Mouse (Mus musculus) testis, adult 2 months (tissue): ENCODE data around the gene Krt6a. TPM values are rescaled to one million over a fixed set of nuclear protein-coding genes. Genes with fewer than 3 reads are reported as not detected.

Experiments
- H3K27ac ChIP-seq: fragments of 200-500 bp; 2 replicates; pipeline ENCODE4 v1.5.1; 2012; ENCODE audit warnings: low read depth, low read length; ENCODE audit not compliant: control insufficient read depth, insufficient read depth
- H3K27me3 ChIP-seq: fragments of 200-500 bp; 2 replicates; pipeline ENCODE4 v1.6.1; 2012; ENCODE audit warnings: mild to moderate bottlenecking, low read length, moderate library complexity; ENCODE audit not compliant: control insufficient read depth, insufficient read depth
- H3K36me3 ChIP-seq: fragments of 200-500 bp; 2 replicates; pipeline ENCODE4 v1.6.1; 2012; ENCODE audit warnings: mild to moderate bottlenecking, low read length; ENCODE audit not compliant: control insufficient read depth, insufficient read depth
- H3K4me1 ChIP-seq: fragments of 200-500 bp; 2 replicates; pipeline ENCODE4 v1.6.1; 2012; ENCODE audit warnings: low read length; ENCODE audit not compliant: control insufficient read depth, insufficient read depth
- H3K4me3 ChIP-seq: fragments of 200-500 bp; 2 replicates; pipeline ENCODE4 v1.5.1; 2012; ENCODE audit warnings: low read depth, mild to moderate bottlenecking, low read length, moderate library complexity, mixed read lengths; ENCODE audit not compliant: control insufficient read depth
- CTCF ChIP-seq: fragments of 200-500 bp; IDR thresholded peaks from 2 replicates; pipeline ENCODE4 v1.5.1; 2012; ENCODE audit warnings: low read depth, mild to moderate bottlenecking, inconsistent platforms, low read length, moderate library complexity; ENCODE audit not compliant: control insufficient read depth, insufficient read depth, insufficient replicate concordance
- POLR2A ChIP-seq: fragments of 200-500 bp; IDR thresholded peaks from 2 replicates; pipeline ENCODE4 v1.6.1; 2012; ENCODE audit warnings: low read depth, mild to moderate bottlenecking, inconsistent platforms, low read length, moderate library complexity; ENCODE audit not compliant: control insufficient read depth
- polyA plus RNA-seq: library from polyadenylated mRNA; depleted of rRNA; stranded (reverse); fragments of >200 nt; gene quantifications from 2 replicates; pipeline ENCODE4 v1.2.3, GENCODE M21; 2012; rRNA removed

Krt6a gene
- 0.08 TPM in 1 of 2 replicates, not detected in the other for polyA plus RNA-seq

DNA sequence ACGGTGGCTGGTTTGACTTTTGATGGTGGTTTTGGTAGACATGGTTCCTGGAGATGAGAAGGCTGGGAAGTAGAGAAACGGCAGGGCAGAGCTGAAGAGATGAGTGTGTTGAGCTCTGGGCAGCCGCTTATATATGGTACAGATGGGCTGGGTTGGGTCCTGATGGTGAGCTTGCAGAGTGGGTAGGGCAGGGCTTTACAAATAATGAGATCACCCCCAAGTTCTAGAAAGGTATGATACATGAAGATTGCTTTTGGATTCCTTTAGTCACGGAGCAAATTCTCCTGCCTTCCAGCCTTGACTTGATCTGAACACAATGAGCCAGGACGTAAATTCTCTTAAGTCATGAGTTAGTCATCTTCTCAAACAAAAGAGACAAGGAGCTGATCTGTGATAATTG lies at the start of gene Krt6a:
Krt6a (minus strand) TSS at position 101 of the 400 bp plus-strand sequence.
- H3K4me3 ChIP-seq, result no peak within 1 kb of the TSS
- H3K4me1 ChIP-seq, result no peaks in the 10 kb centered on the region
- TF ChIP-seq POLR2A (no peak), CTCF (no peak)
- no peaks in the 10 kb centered on the region for H3K36me3 ChIP-seq
- H3K27ac ChIP-seq, result no peak within 1 kb of the TSS
- H3K27me3 ChIP-seq, result no peaks in the 10 kb centered on the region

DNA sequence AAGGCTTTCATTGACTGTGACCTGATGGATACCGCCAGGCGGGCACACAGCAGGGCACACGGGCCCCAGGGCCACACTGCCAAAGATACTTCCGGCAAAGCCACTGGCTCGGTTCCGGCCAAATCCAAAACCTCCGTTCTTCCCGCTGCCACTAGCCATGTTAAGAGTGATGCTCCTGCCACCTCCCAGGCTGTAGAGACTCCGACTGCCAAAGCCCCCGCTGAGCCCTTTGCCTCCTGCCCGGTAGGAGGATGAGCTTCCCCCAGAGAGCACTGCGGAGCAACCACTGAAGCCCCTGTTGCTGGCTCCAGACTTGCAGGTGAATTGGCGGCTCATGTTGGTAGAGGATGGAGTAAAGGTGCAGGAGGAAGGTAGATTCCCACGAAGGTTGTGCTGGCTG lies 48.6 kb upstream of the Krt6a start, which contains the start of gene Krt71:
Krt71 (minus strand) TSS at position 399 of the 400 bp plus-strand sequence.
- Histone ChIP-seq H3K27ac (no peak within 1 kb of the TSS), H3K4me3 (no peak within 1 kb of the TSS), H3K27me3 (no peaks in the 10 kb centered on the region), H3K36me3 (no peaks in the 10 kb centered on the region), H3K4me1 (no peaks in the 10 kb centered on the region; the same call in 1 of the 2 replicates)
- TF ChIP-seq POLR2A, result no peak
- no peak for TF ChIP-seq CTCF

DNA sequence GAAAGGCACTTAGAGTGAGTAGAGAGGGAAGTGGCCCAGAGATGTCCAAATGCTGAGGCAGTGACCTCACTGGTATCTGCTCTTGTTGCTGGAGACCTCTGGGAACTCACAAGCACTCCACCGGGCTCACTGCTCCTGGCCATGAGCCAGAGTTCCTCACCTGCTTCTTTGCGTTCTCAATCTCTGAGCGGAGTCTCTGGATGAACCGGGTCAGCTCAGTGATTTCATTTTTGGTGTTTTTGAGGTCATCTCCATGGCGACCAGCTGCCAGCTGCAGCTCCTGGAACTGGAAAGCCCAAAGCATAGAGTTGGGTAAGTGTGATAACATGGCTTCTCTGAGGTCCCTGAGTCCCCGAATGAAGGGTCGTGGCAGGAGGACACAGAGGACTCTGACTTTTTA lies 43.7 kb upstream of the Krt6a start:
- H3K27ac ChIP-seq, result no peak overlapping the region
- H3K27me3 ChIP-seq, result no peaks in the 10 kb centered on the region
- TF ChIP-seq POLR2A, result no peak
- TF ChIP-seq CTCF, result no peak
- H3K36me3 ChIP-seq, result no peaks in the 10 kb centered on the region
- H3K4me1 ChIP-seq, result no peaks in the 10 kb centered on the region
- no peak overlapping the region for H3K4me3 ChIP-seq

DNA sequence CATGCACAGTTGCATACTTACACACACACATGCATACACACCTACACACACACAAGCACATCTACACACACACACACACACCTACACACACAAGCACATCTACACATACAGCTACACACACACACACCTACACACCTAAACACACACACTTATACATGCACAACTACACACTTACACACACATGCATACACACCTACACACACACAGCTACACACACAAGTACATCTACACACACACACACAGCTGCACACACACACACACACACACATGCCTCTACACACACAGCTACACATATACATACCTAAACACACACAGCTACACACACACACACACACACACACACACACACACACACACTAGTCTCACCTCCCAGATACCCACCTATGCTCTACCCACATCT lies 36.5 kb upstream of the Krt6a start:
- TF ChIP-seq POLR2A (no peak), CTCF (no peak)
- Histone ChIP-seq H3K4me3 (no peak overlapping the region), H3K27me3 (no peaks in the 10 kb centered on the region), H3K4me1 (no peaks in the 10 kb centered on the region), H3K27ac (no peak overlapping the region), H3K36me3 (no peaks in the 10 kb centered on the region)

DNA sequence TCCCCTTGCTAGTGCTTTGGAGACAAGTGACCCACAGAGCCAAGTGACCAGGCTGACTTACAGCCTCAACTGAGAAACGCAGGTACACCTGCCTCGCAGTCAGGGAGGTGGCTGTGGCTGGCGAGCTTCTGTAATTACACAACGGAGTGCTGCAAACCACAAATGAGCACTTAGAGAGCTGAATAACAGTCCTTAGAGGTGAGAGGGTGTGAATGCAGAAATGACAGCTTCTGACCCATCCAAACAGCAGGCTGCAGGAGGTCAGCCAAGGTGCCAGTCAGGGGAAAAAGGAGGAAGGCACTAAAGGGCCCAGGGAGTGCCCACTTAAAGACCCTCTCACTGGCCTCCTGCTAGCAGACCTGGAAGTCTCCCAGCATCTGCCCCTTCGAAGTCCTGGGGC lies 30.6 kb upstream of the Krt6a start:
- no peaks in the 10 kb centered on the region for H3K36me3 ChIP-seq
- no peak overlapping the region for H3K27ac ChIP-seq
- no peak for TF ChIP-seq CTCF
- no peak for TF ChIP-seq POLR2A
- no peaks in the 10 kb centered on the region for H3K4me1 ChIP-seq
- H3K27me3 ChIP-seq, result no peaks in the 10 kb centered on the region
- no peak overlapping the region for H3K4me3 ChIP-seq

DNA sequence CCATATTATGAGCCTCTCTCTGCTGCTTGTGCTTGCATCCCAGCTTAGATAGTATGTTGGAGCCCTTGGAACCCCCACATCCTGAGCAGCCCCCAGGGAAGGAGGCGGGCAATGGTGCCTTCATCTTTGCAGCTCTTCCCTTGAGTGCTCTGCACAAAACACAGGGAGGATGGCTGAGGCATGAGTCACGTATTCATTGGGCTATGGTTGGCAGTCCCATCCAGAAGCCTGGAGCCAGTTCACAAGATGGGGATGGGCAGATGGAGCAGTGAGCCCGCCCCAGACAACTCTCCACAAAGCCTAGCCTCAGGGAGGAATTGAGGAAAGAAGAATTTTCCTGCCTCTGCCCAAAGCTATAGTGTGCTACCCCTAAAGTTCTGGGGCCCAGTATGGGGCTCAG lies 21.7 kb upstream of the Krt6a start:
- TF ChIP-seq POLR2A (no peak), CTCF (no peak)
- Histone ChIP-seq H3K4me1 (no peaks in the 10 kb centered on the region), H3K4me3 (no peak overlapping the region), H3K27ac (no peak overlapping the region), H3K36me3 (no peaks in the 10 kb centered on the region), H3K27me3 (no peaks in the 10 kb centered on the region)

DNA sequence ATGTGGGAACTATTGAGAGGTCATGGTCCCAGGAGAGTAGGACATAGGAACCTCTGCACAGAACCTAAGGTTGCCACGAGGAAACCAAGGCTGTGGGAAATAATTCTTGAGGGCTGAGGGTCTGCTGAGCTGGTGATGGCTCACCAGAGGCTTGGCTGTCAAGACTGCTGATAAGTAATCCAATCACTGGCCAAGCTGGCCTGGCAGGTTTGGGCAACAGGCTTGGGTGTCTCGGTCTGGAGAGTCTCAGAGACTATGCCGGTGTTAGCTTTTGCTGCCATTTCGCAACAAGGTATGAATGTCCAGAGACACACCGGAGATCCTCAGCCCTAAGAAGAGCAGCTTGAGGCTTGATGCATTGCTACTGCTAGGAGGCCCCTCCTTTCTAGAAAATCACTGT lies 20.2 kb upstream of the Krt6a start:
- H3K27ac ChIP-seq, result no peak overlapping the region
- no peaks in the 10 kb centered on the region for H3K4me1 ChIP-seq
- no peaks in the 10 kb centered on the region for H3K36me3 ChIP-seq
- no peak overlapping the region for H3K4me3 ChIP-seq
- H3K27me3 ChIP-seq, result no peaks in the 10 kb centered on the region
- TF ChIP-seq POLR2A, result no peak
- TF ChIP-seq CTCF, result no peak

DNA sequence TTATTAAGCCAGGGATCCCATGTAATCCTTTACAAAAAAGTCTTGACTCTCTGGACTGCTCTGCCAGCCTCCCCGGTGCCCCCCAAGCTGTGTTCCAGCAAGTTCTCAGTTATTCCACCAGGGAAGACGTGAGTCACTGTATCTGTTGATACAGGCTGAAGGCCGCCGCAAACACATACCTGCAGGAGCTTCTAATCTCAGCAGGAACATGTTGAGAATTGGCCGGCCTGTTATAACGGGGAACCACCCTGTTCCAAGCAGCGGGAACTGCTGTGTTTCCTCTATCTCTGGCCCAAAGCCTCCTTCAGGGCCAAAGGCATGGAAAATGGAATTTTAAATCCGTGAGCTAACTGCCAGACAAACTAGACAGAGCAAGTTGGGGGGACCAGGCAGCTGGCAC lies 19.6 kb upstream of the Krt6a start:
- no peak overlapping the region for H3K4me3 ChIP-seq
- no peaks in the 10 kb centered on the region for H3K36me3 ChIP-seq
- TF ChIP-seq CTCF, result no peak
- TF ChIP-seq POLR2A, result no peak
- no peaks in the 10 kb centered on the region for H3K4me1 ChIP-seq
- no peaks in the 10 kb centered on the region for H3K27me3 ChIP-seq
- no peak overlapping the region for H3K27ac ChIP-seq
